Mouse (Mus musculus): ENCODE measurements around the gene Tox3. TPM values are rescaled to one million over a fixed set of nuclear protein-coding genes. Genes with fewer than 3 reads are reported as not detected.

Gene Tox3
- 0.05 and 0.07 TPM in 2 replicates for polyA plus RNA-seq (2015; fragmentation: Nextera tagmentation; extraction: Ambion mirVana)

GRCm38 (mm10) chr8:90348178-90348925, at the start of gene Tox3:
Tox3 (minus strand) TSS chr8:90348343.
- Histone ChIP-seq H3K27ac (ENCODE audit: low read length) (no peak within 1 kb of the TSS), H3K36me3 (ENCODE audit: control insufficient read depth, insufficient read depth) (no peaks in the 10 kb centered on the region), H3K4me1 (ENCODE audit: control insufficient read depth, low read depth, low read length) (no peaks in the 10 kb centered on the region; the same call in 1 of the 2 replicates), H3K4me2 (ENCODE audit: low read depth, low read length) (peak within 1 kb of the TSS; percentile 68), H3K9ac (ENCODE audit: low read depth, low read length) (peak within 1 kb of the TSS; percentile 31; the same call in 1 of the 2 replicates), H3K27me3 (ENCODE audit: control insufficient read depth, insufficient read depth, low read depth, low read length) (peaks cover 30% of the 10 kb centered on the region), H3K9me3 (replicated peaks; ENCODE audit: control insufficient read depth, low read length) (no peaks in the 10 kb centered on the region), H3K4me3 (ENCODE audit: low read depth, low read length) (peak within 1 kb of the TSS; percentile 56)
- peak; percentile 51 for ATAC-seq (ENCODE audit: low read depth)
- WGBS (ENCODE audit: insufficient replicate concordance), result 3% methylated on average over 48 of the region's 89 CpGs

GRCm38 (mm10) chr8:90392643-90393042, 44.5 kb upstream of the Tox3 start:
- WGBS (ENCODE audit: insufficient replicate concordance), result 75% methylated on average over 2 of the region's 2 CpGs
- Histone ChIP-seq H3K27ac (ENCODE audit: low read length) (no peak overlapping the region), H3K4me2 (ENCODE audit: low read depth, low read length) (no peak overlapping the region), H3K9ac (ENCODE audit: low read depth, low read length) (no peak overlapping the region), H3K9me3 (replicated peaks; ENCODE audit: control insufficient read depth, low read length) (no peaks in the 10 kb centered on the region), H3K4me1 (ENCODE audit: control insufficient read depth, low read depth, low read length) (no peaks in the 10 kb centered on the region; the same call in 1 of the 2 replicates), H3K36me3 (ENCODE audit: control insufficient read depth, insufficient read depth) (no peaks in the 10 kb centered on the region), H3K4me3 (ENCODE audit: low read depth, low read length) (no peak overlapping the region), H3K27me3 (ENCODE audit: control insufficient read depth, insufficient read depth, low read depth, low read length) (no peaks in the 10 kb centered on the region)
- no peak for ATAC-seq (ENCODE audit: low read depth)

- Histone ChIP-seq H3K9ac (ENCODE audit: low read depth, low read length) (no peak overlapping the region), H3K36me3 (ENCODE audit: control insufficient read depth, insufficient read depth) (no peaks in the 10 kb centered on the region), H3K9me3 (replicated peaks; ENCODE audit: control insufficient read depth, low read length) (no peaks in the 10 kb centered on the region), H3K4me2 (ENCODE audit: low read depth, low read length) (no peak overlapping the region), H3K27ac (ENCODE audit: low read length) (no peak overlapping the region), H3K4me3 (ENCODE audit: low read depth, low read length) (no peak overlapping the region), H3K27me3 (ENCODE audit: control insufficient read depth, insufficient read depth, low read depth, low read length) (no peaks in the 10 kb centered on the region), H3K4me1 (ENCODE audit: control insufficient read depth, low read depth, low read length) (no peaks in the 10 kb centered on the region; the same call in 1 of the 2 replicates)
- WGBS (ENCODE audit: insufficient replicate concordance), result 12% methylated on average over 3 of the region's 3 CpGs
- peak; percentile 78 for ATAC-seq (ENCODE audit: low read depth)
These were observed 43.4 kb upstream of the Tox3 start for GRCm38 (mm10) chr8:90391483-90392074.

- H3K9me3 ChIP-seq (replicated peaks; ENCODE audit: control insufficient read depth, low read length), result no peaks in the 10 kb centered on the region
- no peak overlapping the region for H3K4me2 ChIP-seq (ENCODE audit: low read depth, low read length)
- H3K36me3 ChIP-seq (ENCODE audit: control insufficient read depth, insufficient read depth), result no peaks in the 10 kb centered on the region
- H3K4me1 ChIP-seq (ENCODE audit: control insufficient read depth, low read depth, low read length), result no peaks in the 10 kb centered on the region; the same call in 1 of the 2 replicates
- no peak overlapping the region for H3K27ac ChIP-seq (ENCODE audit: low read length)
- WGBS (ENCODE audit: insufficient replicate concordance), result 52% methylated on average over 1 of the region's 1 CpGs
- ATAC-seq (ENCODE audit: low read depth), result no peak
- no peak overlapping the region for H3K4me3 ChIP-seq (ENCODE audit: low read depth, low read length)
- H3K27me3 ChIP-seq (ENCODE audit: control insufficient read depth, insufficient read depth, low read depth, low read length), result no peaks in the 10 kb centered on the region
- no peak overlapping the region for H3K9ac ChIP-seq (ENCODE audit: low read depth, low read length)
These were observed 42.7 kb upstream of the Tox3 start for GRCm38 (mm10) chr8:90390827-90391226.

GRCm38 (mm10) chr8:90379064-90379463, 30.9 kb upstream of the Tox3 start:
- H3K4me3 ChIP-seq (ENCODE audit: low read depth, low read length), result no peak overlapping the region
- ATAC-seq (ENCODE audit: low read depth), result no peak

GRCm38 (mm10) chr8:90378036-90378435, 29.9 kb upstream of the Tox3 start:
- ATAC-seq (ENCODE audit: low read depth), result no peak
- Histone ChIP-seq H3K9me3 (replicated peaks; ENCODE audit: control insufficient read depth, low read length) (no peaks in the 10 kb centered on the region; the same call in 1 of the 2 replicates), H3K9ac (ENCODE audit: low read depth, low read length) (no peak overlapping the region), H3K4me2 (ENCODE audit: low read depth, low read length) (no peak overlapping the region), H3K4me3 (ENCODE audit: low read depth, low read length) (no peak overlapping the region), H3K4me1 (ENCODE audit: control insufficient read depth, low read depth, low read length) (no peaks in the 10 kb centered on the region), H3K36me3 (ENCODE audit: control insufficient read depth, insufficient read depth) (no peaks in the 10 kb centered on the region), H3K27me3 (ENCODE audit: control insufficient read depth, insufficient read depth, low read depth, low read length) (no peaks in the 10 kb centered on the region), H3K27ac (ENCODE audit: low read length) (no peak overlapping the region)
- WGBS (ENCODE audit: insufficient replicate concordance), result 57% methylated on average over 3 of the region's 3 CpGs

More at GRCm38 (mm10) chr8:90379064-90379463, 30.9 kb upstream of the Tox3 start:
- Histone ChIP-seq H3K9ac (ENCODE audit: low read depth, low read length) (no peak overlapping the region), H3K27me3 (ENCODE audit: control insufficient read depth, insufficient read depth, low read depth, low read length) (no peaks in the 10 kb centered on the region), H3K4me1 (ENCODE audit: control insufficient read depth, low read depth, low read length) (no peaks in the 10 kb centered on the region), H3K4me2 (ENCODE audit: low read depth, low read length) (no peak overlapping the region), H3K9me3 (replicated peaks; ENCODE audit: control insufficient read depth, low read length) (no peaks in the 10 kb centered on the region; the same call in 1 of the 2 replicates), H3K27ac (ENCODE audit: low read length) (no peak overlapping the region), H3K36me3 (ENCODE audit: control insufficient read depth, insufficient read depth) (no peaks in the 10 kb centered on the region)
- WGBS (ENCODE audit: insufficient replicate concordance), result 74% methylated on average over 6 of the region's 6 CpGs

- Histone ChIP-seq H3K9me3 (replicated peaks; ENCODE audit: control insufficient read depth, low read length) (no peaks in the 10 kb centered on the region), H3K36me3 (ENCODE audit: control insufficient read depth, insufficient read depth) (no peaks in the 10 kb centered on the region), H3K27me3 (ENCODE audit: control insufficient read depth, insufficient read depth, low read depth, low read length) (no peaks in the 10 kb centered on the region), H3K27ac (ENCODE audit: low read length) (no peak overlapping the region), H3K9ac (ENCODE audit: low read depth, low read length) (no peak overlapping the region), H3K4me3 (ENCODE audit: low read depth, low read length) (no peak overlapping the region), H3K4me1 (ENCODE audit: control insufficient read depth, low read depth, low read length) (no peaks in the 10 kb centered on the region), H3K4me2 (ENCODE audit: low read depth, low read length) (no peak overlapping the region)
- ATAC-seq (ENCODE audit: low read depth), result peak; percentile 48; the same call in 1 of the 2 replicates
- 56% methylated on average over 10 of the region's 10 CpGs for WGBS (ENCODE audit: insufficient replicate concordance)
These were observed 23.6 kb upstream of the Tox3 start for GRCm38 (mm10) chr8:90371611-90372222.

- Histone ChIP-seq H3K9me3 (replicated peaks; ENCODE audit: control insufficient read depth, low read length) (no peaks in the 10 kb centered on the region), H3K9ac (ENCODE audit: low read depth, low read length) (no peak overlapping the region), H3K4me2 (ENCODE audit: low read depth, low read length) (no peak overlapping the region), H3K27me3 (ENCODE audit: control insufficient read depth, insufficient read depth, low read depth, low read length) (no peaks in the 10 kb centered on the region), H3K36me3 (ENCODE audit: control insufficient read depth, insufficient read depth) (no peaks in the 10 kb centered on the region), H3K4me1 (ENCODE audit: control insufficient read depth, low read depth, low read length) (no peaks in the 10 kb centered on the region), H3K27ac (ENCODE audit: low read length) (no peak overlapping the region), H3K4me3 (ENCODE audit: low read depth, low read length) (no peak overlapping the region)
- WGBS (ENCODE audit: insufficient replicate concordance), result 14% methylated on average over 3 of the region's 3 CpGs
- no peak for ATAC-seq (ENCODE audit: low read depth)
These were observed 21.7 kb upstream of the Tox3 start for GRCm38 (mm10) chr8:90369876-90370275.

- Histone ChIP-seq H3K9me3 (replicated peaks; ENCODE audit: control insufficient read depth, low read length) (no peaks in the 10 kb centered on the region), H3K36me3 (ENCODE audit: control insufficient read depth, insufficient read depth) (no peaks in the 10 kb centered on the region), H3K4me1 (ENCODE audit: control insufficient read depth, low read depth, low read length) (no peaks in the 10 kb centered on the region), H3K27ac (ENCODE audit: low read length) (no peak overlapping the region), H3K4me2 (ENCODE audit: low read depth, low read length) (no peak overlapping the region), H3K27me3 (ENCODE audit: control insufficient read depth, insufficient read depth, low read depth, low read length) (no peaks in the 10 kb centered on the region), H3K4me3 (ENCODE audit: low read depth, low read length) (no peak overlapping the region), H3K9ac (ENCODE audit: low read depth, low read length) (no peak overlapping the region)
- no peak for ATAC-seq (ENCODE audit: low read depth)
- WGBS (ENCODE audit: insufficient replicate concordance), result 16% methylated on average over 3 of the region's 3 CpGs
These were observed 8.6 kb upstream of the Tox3 start for GRCm38 (mm10) chr8:90356729-90357128.
